Mouse (Mus musculus): ENCODE results near the gene Camk2n2. TPM values are rescaled to one million over a fixed set of nuclear protein-coding genes. Genes with fewer than 3 reads are reported as not detected.

Gene Camk2n2
- total and polyA plus RNA-seq, 3 experiments = 0.65 to 4.3 TPM; not detected in 1

- no peak for TF ChIP-seq MAFK (IDR thresholded peaks at IDR 0.05; ENCODE audit: borderline replicate concordance, low read depth, low read length)
- peak; percentile 24; the same call in 1 of the 2 replicates for TF ChIP-seq BHLHE40 (IDR thresholded peaks at IDR 0.05; ENCODE audit: borderline replicate concordance, low read depth, low read length)
- peak; percentile 98 for TF ChIP-seq MXI1 (IDR thresholded peaks at IDR 0.05; ENCODE audit: low read depth, low read length)
- TF ChIP-seq KAT2A (conservative IDR thresholded peaks at IDR 0.05; ENCODE audit: low read depth, low read length) = peak; percentile 66
Observed at GRCm38 (mm10) chr16:20610501-20611356, 10.4 kb downstream of the Camk2n2 start (continued).

GRCm38 (mm10) chr16:20604705-20605104, 16.4 kb downstream of the Camk2n2 start:
- no peak overlapping the region for H3K4me3 ChIP-seq (ENCODE audit: control insufficient read depth in 1 of 2, insufficient read depth in 1 of 2, low read depth in 2 of 2, low read length in 2 of 2)
- H3K4me1 ChIP-seq (ENCODE audit: control insufficient read depth in 1 of 2, insufficient read depth in 2 of 2, low read length in 2 of 2) = no peaks in the 10 kb centered on the region
- no peak overlapping the region for H3K27ac ChIP-seq (ENCODE audit: control insufficient read depth, low read depth, low read length)
- DNase-seq (ENCODE audit: low read depth, low spot score) = no peak
- no peaks in the 10 kb centered on the region for H3K27me3 ChIP-seq (ENCODE audit: control insufficient read depth in 1 of 2, insufficient read depth in 2 of 2, low read length in 2 of 2)
- TF ChIP-seq MYB (IDR thresholded peaks at IDR 0.05; ENCODE audit: low read depth, low read length) (no peak), GABPA (IDR thresholded peaks at IDR 0.05; ENCODE audit: low read depth, low read length) (no peak), RCOR1 (IDR thresholded peaks at IDR 0.05; ENCODE audit: low read depth, low read length) (no peak), ELF1 (IDR thresholded peaks at IDR 0.05; ENCODE audit: low read depth, low read length) (no peak), JUND (IDR thresholded peaks at IDR 0.05; ENCODE audit: low read depth, low read length) (no peak)
- peaks cover 0 to 2% of the 10 kb centered on the region in 2 experiments; a peak in 2 of 4 replicates for H3K36me3 ChIP-seq (ENCODE audit: control insufficient read depth in 1 of 2, insufficient read depth in 2 of 2, low read length in 2 of 2)
- H3K9me3 ChIP-seq (replicated peaks; ENCODE audit: insufficient read depth, low read length) = no peaks in the 10 kb centered on the region
- peaks cover 7% of the 10 kb centered on the region for H3K79me2 ChIP-seq (ENCODE audit: control insufficient read depth, insufficient read depth, low read length, poor library complexity)
- no peak overlapping the region for H3K9ac ChIP-seq (ENCODE audit: control insufficient read depth, low read depth, low read length, poor library complexity, severe bottlenecking)

GRCm38 (mm10) chr16:20600511-20600910, 20.6 kb downstream of the Camk2n2 start:
- Histone ChIP-seq H3K9ac (ENCODE audit: control insufficient read depth, low read depth, low read length, poor library complexity, severe bottlenecking) (no peak overlapping the region), H3K9me3 (replicated peaks; ENCODE audit: insufficient read depth, low read length) (no peaks in the 10 kb centered on the region), H3K27me3 (ENCODE audit: control insufficient read depth in 1 of 2, insufficient read depth in 2 of 2, low read length in 2 of 2) (no peaks in the 10 kb centered on the region), H3K27ac (ENCODE audit: control insufficient read depth, low read depth, low read length) (no peak overlapping the region), H3K79me2 (ENCODE audit: control insufficient read depth, insufficient read depth, low read length, poor library complexity) (no peaks in the 10 kb centered on the region), H3K4me1 (ENCODE audit: control insufficient read depth in 1 of 2, insufficient read depth in 2 of 2, low read length in 2 of 2) (peaks cover under 1 to 10% of the 10 kb centered on the region in 2 experiments; a peak in 3 of 4 replicates), H3K4me3 (ENCODE audit: control insufficient read depth in 1 of 2, insufficient read depth in 1 of 2, low read depth in 2 of 2, low read length in 2 of 2) (no peak overlapping the region), H3K36me3 (ENCODE audit: control insufficient read depth in 1 of 2, insufficient read depth in 2 of 2, low read length in 2 of 2) (peaks cover 0 to 7% of the 10 kb centered on the region in 2 experiments; a peak in 2 of 4 replicates)
- no peak for TF ChIP-seq E2F4 (IDR thresholded peaks at IDR 0.05; ENCODE audit: borderline replicate concordance, low read depth, low read length)
- TF ChIP-seq RCOR1 (IDR thresholded peaks at IDR 0.05; ENCODE audit: low read depth, low read length) = no peak
- TF ChIP-seq KAT2A (conservative IDR thresholded peaks at IDR 0.05; ENCODE audit: low read depth, low read length) = no peak
- no peak for TF ChIP-seq EP300 (IDR thresholded peaks at IDR 0.05; ENCODE audit: low read depth in 1 of 2, low read length in 2 of 2)
- TF ChIP-seq MAX (IDR thresholded peaks at IDR 0.05; ENCODE audit: low read length) = no peak
- TF ChIP-seq MXI1 (IDR thresholded peaks at IDR 0.05; ENCODE audit: low read depth, low read length) = no peak
- TF ChIP-seq JUND (IDR thresholded peaks at IDR 0.05; ENCODE audit: low read depth, low read length) = no peak
- no peak for TF ChIP-seq POLR2AphosphoS2 (IDR thresholded peaks at IDR 0.05; ENCODE audit: low read length)
- no peak for TF ChIP-seq TAL1 (IDR thresholded peaks at IDR 0.05; ENCODE audit: low read length)
- no peak for TF ChIP-seq SIN3A (IDR thresholded peaks at IDR 0.05; ENCODE audit: low read length)
- TF ChIP-seq GATA1 (IDR thresholded peaks at IDR 0.05; ENCODE audit: low read depth, low read length) = no peak
- TF ChIP-seq CTCF (IDR thresholded peaks at IDR 0.05 in 2 of 3, conservative IDR thresholded peaks at IDR 0.05 in 1 of 3; ENCODE audit: control insufficient read depth in 1 of 3, insufficient read depth in 1 of 3, low read depth in 2 of 3, low read length in 3 of 3, poor library complexity in 1 of 3, severe bottlenecking in 1 of 3) = no peak
- TF ChIP-seq ELF1 (IDR thresholded peaks at IDR 0.05; ENCODE audit: low read depth, low read length) = no peak
- no peak for TF ChIP-seq USF2 (IDR thresholded peaks at IDR 0.05; ENCODE audit: borderline replicate concordance in 1 of 2, insufficient read depth in 1 of 2, low read depth in 1 of 2, low read length in 2 of 2)
- TF ChIP-seq CHD2 (IDR thresholded peaks at IDR 0.05; ENCODE audit: low read length) = no peak
- no peak for TF ChIP-seq TCF12 (IDR thresholded peaks at IDR 0.05; ENCODE audit: low read depth, low read length)
- TF ChIP-seq SMC3 (IDR thresholded peaks at IDR 0.05; ENCODE audit: low read depth, low read length) = no peak
- no peak for TF ChIP-seq NELFE (IDR thresholded peaks at IDR 0.05; ENCODE audit: low read depth, low read length)
- no peak for TF ChIP-seq ETS1 (IDR thresholded peaks at IDR 0.05; ENCODE audit: low read depth, low read length)
- no peak for TF ChIP-seq POLR2A (IDR thresholded peaks at IDR 0.05; ENCODE audit: control insufficient read depth in 1 of 2, insufficient read depth in 1 of 2, low read depth in 1 of 2, low read length in 2 of 2, poor library complexity in 1 of 2)
- DNase-seq (ENCODE audit: low read depth, low spot score) = no peak

Data from MEL (cell line).